Mouse (Mus musculus) CH12.LX (cell line): ENCODE data around the gene Pax5. TPM values are rescaled to one million over a fixed set of nuclear protein-coding genes. Genes with fewer than 3 reads are reported as not detected.

Experiments
- DNase-seq: peaks from one replicate; pipeline ENCODE4 v3.0.0-alpha.2; 2013; ENCODE audit errors: extremely low read depth
- H3K27ac ChIP-seq: 2 replicates; pipeline ENCODE4 v1.5.1; 2012; ENCODE audit warnings: low read depth, mild to moderate bottlenecking, control low read depth, moderate library complexity; ENCODE audit not compliant: insufficient read depth
- H3K27me3 ChIP-seq: replicated peaks from 2 replicates; pipeline ENCODE3; 2012; ENCODE audit warnings: inconsistent platforms
- H3K36me3 ChIP-seq, 2 experiments: replicated peaks in 1 of 2; 2 replicates each; pipeline versions ENCODE3 to v1.6.1; 2012; ENCODE audit warnings: inconsistent platforms in 1 of 2, low read length in 1 of 2, mild to moderate bottlenecking in 1 of 2, mixed read lengths in 1 of 2, moderate library complexity in 1 of 2; ENCODE audit not compliant: control insufficient read depth in 1 of 2, insufficient read depth in 1 of 2
- H3K4me1 ChIP-seq, 2 experiments: 2 replicates each; pipeline ENCODE4 v1.6.1; 2012; ENCODE audit warnings: inconsistent platforms in 1 of 2, moderate library complexity in 1 of 2; ENCODE audit not compliant: insufficient read depth in 2 of 2, control insufficient read depth in 1 of 2
- H3K4me2 ChIP-seq: 2 replicates; pipeline ENCODE4 v1.6.1; 2012; ENCODE audit warnings: low read depth, mild to moderate bottlenecking, control low read depth; ENCODE audit not compliant: poor library complexity, insufficient read depth, severe bottlenecking
- H3K4me3 ChIP-seq, 3 experiments: fragments of 150-350 bp in 1 of 3; sonication (generic) in 1 of 3; replicated peaks in 1 of 3; 2 replicates each; pipeline versions ENCODE3 to v1.5.1; 2011 to 2012; ENCODE audit warnings: low read depth in 2 of 3, low read length in 2 of 3, mild to moderate bottlenecking in 2 of 3, moderate library complexity in 2 of 3, control low read depth in 1 of 3, improper control_type of control experiment in 1 of 3, inconsistent platforms in 1 of 3, mixed read lengths in 1 of 3; ENCODE audit not compliant: poor library complexity in 1 of 3
- H3K79me2 ChIP-seq: replicated peaks from 2 replicates; pipeline ENCODE4 v1.6.1; 2012; ENCODE audit warnings: mild to moderate bottlenecking, moderate library complexity; ENCODE audit not compliant: control insufficient read depth, poor library complexity, insufficient read depth, severe bottlenecking; ENCODE audit errors: extremely low read depth
- H3K9ac ChIP-seq: 2 replicates; pipeline ENCODE4 v1.6.1; 2012; ENCODE audit warnings: low read depth, mild to moderate bottlenecking, control low read depth, moderate library complexity; ENCODE audit not compliant: insufficient read depth
- H3K9me3 ChIP-seq: replicated peaks from 2 replicates; pipeline ENCODE3; 2012; ENCODE audit warnings: low read length, inconsistent platforms, mixed read lengths
- BHLHE40 ChIP-seq: IDR thresholded peaks from 2 replicates; pipeline ENCODE4 v1.6.1; 2011; ENCODE audit warnings: mild to moderate bottlenecking, low read depth, low read length, improper control_type of control experiment
- CHD1 ChIP-seq: IDR thresholded peaks from 2 replicates; pipeline ENCODE4 v1.6.1; 2012; ENCODE audit warnings: low read depth, low read length, improper control_type of control experiment, inconsistent platforms
- E2F4 ChIP-seq: IDR thresholded peaks from 2 replicates; pipeline ENCODE4 v1.6.1; 2011; ENCODE audit warnings: low read depth, low read length, improper control_type of control experiment; ENCODE audit not compliant: insufficient replicate concordance
- ELF1 ChIP-seq: IDR thresholded peaks from 2 replicates; pipeline ENCODE4 v1.6.1; 2014; ENCODE audit warnings: low read depth, mild to moderate bottlenecking, inconsistent platforms, low read length, improper control_type of control experiment
- EP300 ChIP-seq: IDR thresholded peaks from 2 replicates; pipeline ENCODE4 v1.6.1; 2011; ENCODE audit warnings: low read length, improper control_type of control experiment
- ETS1 ChIP-seq: conservative IDR thresholded peaks from 2 replicates; pipeline ENCODE4 v1.6.1; 2012; ENCODE audit warnings: low read depth, mild to moderate bottlenecking, inconsistent platforms, low read length, improper control_type of control experiment, moderate library complexity
- GABPA ChIP-seq: IDR thresholded peaks from 2 replicates; pipeline ENCODE4 v1.6.1; 2012; ENCODE audit warnings: low read depth, low read length, improper control_type of control experiment, inconsistent platforms; ENCODE audit not compliant: insufficient replicate concordance
- HCFC1 ChIP-seq: IDR thresholded peaks from 2 replicates; pipeline ENCODE4 v1.6.1; 2012; ENCODE audit warnings: low read depth, mild to moderate bottlenecking, inconsistent platforms, low read length, improper control_type of control experiment
- JUND ChIP-seq: conservative IDR thresholded peaks from 2 replicates; pipeline ENCODE4 v1.6.1; 2011; ENCODE audit warnings: low read depth, low read length, improper control_type of control experiment
- MAZ ChIP-seq: IDR thresholded peaks from 2 replicates; pipeline ENCODE4 v1.6.1; 2012; ENCODE audit warnings: low read depth, mild to moderate bottlenecking, inconsistent platforms, low read length, improper control_type of control experiment, moderate library complexity
- MYC ChIP-seq: IDR thresholded peaks from 2 replicates; pipeline ENCODE4 v1.6.1; 2011; ENCODE audit warnings: low read depth, mild to moderate bottlenecking, improper control_type of control experiment, low read length
- NELFE ChIP-seq: IDR thresholded peaks from 2 replicates; pipeline ENCODE4 v1.6.1; 2011; ENCODE audit warnings: low read depth, low read length, improper control_type of control experiment
- NRF1 ChIP-seq: IDR thresholded peaks from 2 replicates; pipeline ENCODE4 v1.6.1; 2014; ENCODE audit warnings: low read depth, mild to moderate bottlenecking, inconsistent platforms, low read length, improper control_type of control experiment, moderate library complexity
- POLR2AphosphoS2 ChIP-seq: IDR thresholded peaks from 2 replicates; pipeline ENCODE4 v1.6.1; 2011; ENCODE audit warnings: low read depth, low read length, improper control_type of control experiment
- RCOR1 ChIP-seq: conservative IDR thresholded peaks from 2 replicates; pipeline ENCODE4 v1.6.1; 2012; ENCODE audit warnings: low read depth, mild to moderate bottlenecking, inconsistent platforms, low read length, improper control_type of control experiment
- SMC3 ChIP-seq: IDR thresholded peaks from 2 replicates; pipeline ENCODE4 v1.6.1; 2011; ENCODE audit warnings: low read depth, low read length, improper control_type of control experiment
- TBP ChIP-seq: conservative IDR thresholded peaks from 2 replicates; pipeline ENCODE4 v1.6.1; 2011; ENCODE audit warnings: low read depth, low read length, improper control_type of control experiment
- TCF12 ChIP-seq: IDR thresholded peaks from 2 replicates; pipeline ENCODE4 v1.6.1; 2014; ENCODE audit warnings: low read depth, mild to moderate bottlenecking, inconsistent platforms, low read length, improper control_type of control experiment
- ZC3H11A ChIP-seq: IDR thresholded peaks from 2 replicates; pipeline ENCODE4 v1.6.1; 2012; ENCODE audit warnings: low read depth, mild to moderate bottlenecking, inconsistent platforms, low read length, improper control_type of control experiment
- ZKSCAN1 ChIP-seq: IDR thresholded peaks from 2 replicates; pipeline ENCODE4 v1.6.1; 2012; ENCODE audit warnings: low read depth, inconsistent platforms, low read length, improper control_type of control experiment, borderline replicate concordance
- dilution Hi-C: fragments of 300-500 bp; cut with MboI; formaldehyde crosslinking; loops from 2 replicates; pipeline ENCODE4 v1.14.3; 2020; ENCODE audit warnings: low sequenced_read_pairs; ENCODE audit not compliant: extremely low pct_unique_long_range_greater_than_20kb, extremely low pct_ligation_motif_present
- in situ Hi-C: fragments of 300-500 bp; cut with MboI; formaldehyde crosslinking; loops from 3 replicates; pipeline ENCODE4 v1.14.3; 2019; ENCODE audit warnings: low sequenced_read_pairs, low pct_ligation_motif_present, low pct_unique_long_range_greater_than_20kb, mixed read lengths
- polyA plus RNA-seq: library from polyadenylated mRNA; unstranded; fragments of >175 nt; gene quantifications from 2 replicates; pipeline ENCODE4 v1.2.1, GENCODE M21; 2012; ENCODE audit warnings: low read depth; ENCODE audit not compliant: insufficient read length
- total RNA-seq, 2 experiments: library from RNA; depleted of rRNA; stranded (reverse); fragments of 300-350 nt in 1 of 2; fragments of >200 nt in 1 of 2; gene quantifications; 2 replicates each; pipeline ENCODE4 v1.2.3; 2012 to 2014

The Pax5 gene
- total and polyA plus RNA-seq, 3 experiments, result 13.5 to 57.4 (median 21.8) TPM

DNA sequence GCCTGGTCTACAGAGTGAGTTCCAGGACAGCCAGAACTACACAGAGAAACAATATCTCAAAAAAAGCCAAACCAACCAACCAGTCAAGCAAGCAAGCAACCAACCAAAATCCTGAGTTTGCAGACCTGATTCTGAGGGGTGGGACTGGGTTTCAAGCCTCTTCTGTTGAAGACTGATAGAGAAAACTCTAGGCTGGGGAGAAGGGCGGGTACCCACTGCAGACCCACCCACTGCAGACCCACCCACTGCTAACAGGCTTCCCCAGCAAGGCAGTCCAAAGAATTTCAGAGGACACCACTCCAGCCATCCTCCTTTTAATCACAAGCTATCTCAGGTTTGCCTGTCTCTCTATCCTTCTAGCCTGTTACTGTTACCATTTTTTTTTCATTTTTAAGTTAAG, 165.8 kb downstream of the Pax5 start:
- no peak for DNase-seq
- no peak overlapping the region for H3K27ac ChIP-seq
- dilution Hi-C loops, result no loop called here

DNA sequence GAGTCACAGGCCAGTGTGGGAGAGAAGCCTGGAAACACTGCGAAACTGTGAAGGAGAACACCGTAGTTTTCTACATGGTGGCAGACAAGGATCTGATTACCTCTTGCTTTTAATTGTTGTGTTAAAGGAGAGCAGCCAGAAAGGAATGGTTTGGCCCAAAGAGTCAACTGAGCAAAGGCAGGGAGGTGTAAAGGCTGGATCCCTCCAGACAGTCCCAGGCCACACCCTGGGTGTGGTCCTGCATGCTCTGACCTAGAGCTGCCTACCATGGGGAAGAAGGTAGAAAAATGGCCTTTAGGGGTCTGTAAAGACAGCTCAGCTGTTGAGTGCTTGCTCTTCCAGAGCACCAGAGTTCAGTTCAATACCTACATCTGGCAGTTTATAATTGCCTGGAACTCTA, 166.4 kb downstream of the Pax5 start:
- Histone ChIP-seq H3K4me1 (peaks cover 24 to 47% of the 10 kb centered on the region in 2 experiments), H3K9ac (no peak overlapping the region), H3K27me3 (no peaks in the 10 kb centered on the region), H3K4me2 (no peak overlapping the region), H3K36me3 (peaks cover 20 to 90% of the 10 kb centered on the region in 2 experiments), H3K9me3 (no peaks in the 10 kb centered on the region), H3K27ac (no peak overlapping the region), H3K79me2 (no peaks in the 10 kb centered on the region), H3K4me3 (no peak overlapping the region)
- dilution Hi-C loops, result no loop called here
- no peak for DNase-seq
- TF ChIP-seq E2F4, result no peak
- in situ Hi-C loops, result no loop called here

More for the DNA sequence above, 165.8 kb downstream of the Pax5 start:
- Histone ChIP-seq H3K4me2 (no peak overlapping the region), H3K36me3 (peaks cover 20 to 90% of the 10 kb centered on the region in 2 experiments), H3K27me3 (no peaks in the 10 kb centered on the region), H3K9me3 (no peaks in the 10 kb centered on the region), H3K4me3 (no peak overlapping the region), H3K79me2 (no peaks in the 10 kb centered on the region), H3K4me1 (peaks cover 19 to 41% of the 10 kb centered on the region in 2 experiments), H3K9ac (no peak overlapping the region)
- TF ChIP-seq RCOR1, result no peak
- no peak for TF ChIP-seq ZKSCAN1
- no peak for TF ChIP-seq MAZ
- no peak for TF ChIP-seq ZC3H11A
- no peak for TF ChIP-seq MYC
- TF ChIP-seq BHLHE40, result no peak
- no peak for TF ChIP-seq GABPA
- TF ChIP-seq JUND, result no peak
- TF ChIP-seq ETS1, result no peak
- no peak for TF ChIP-seq NELFE
- no peak for TF ChIP-seq NRF1
- TF ChIP-seq ELF1, result no peak
- TF ChIP-seq TCF12, result no peak
- no peak for TF ChIP-seq EP300
- no peak for TF ChIP-seq CHD1
- TF ChIP-seq SMC3, result no peak
- no peak for TF ChIP-seq E2F4
- no peak for TF ChIP-seq POLR2AphosphoS2
- TF ChIP-seq HCFC1, result no peak
- TF ChIP-seq TBP, result no peak
- in situ Hi-C loops, result no loop called here
